In genomic region chr10:40429081-40429480, GRCm38 (mm10) we compare ENCODE assay signal across 15 mouse cellular contexts.
DNase-seq lines count a peak whose midpoint lies in the region; ATAC-seq and TF ChIP-seq lines count a peak whose summit lies in the region.
"Had no signal": no experiment of that assay in that cellular context is flagged by ENCODE, and none has a peak within 500 bp of the region (broad histone marks: within the 10 kb centered on the region; RNA-seq: fewer than 3 reads in every experiment).

No protein-coding gene starts in this region.

- no peak overlapping the region for H3K4me3 ChIP-seq in layer of hippocampus, adult 2 months
- H3K4me3 ChIP-seq in MEL (ENCODE audit: control insufficient read depth in 1 of 2, insufficient read depth in 1 of 2, low read depth in 2 of 2, low read length in 2 of 2), result no peak overlapping the region
- H3K4me3 ChIP-seq: hindbrain, embryonic 10.5 days; limb, embryonic 12.5 days; neural tube, embryonic 15.5 days had no signal

- DNase-seq in layer of hippocampus, adult 2 months (ENCODE audit: low spot score in 2 of 2), result no peak
- DNase-seq in layer of hippocampus, adult 11-12 months (ENCODE audit: low spot score), result no peak
- peak; percentile 54 for DNase-seq in CD4-positive helper T cell, adult 2 months (ENCODE audit: low read depth, low spot score)
- no peak for DNase-seq in MEL (ENCODE audit: low read depth, low spot score)
- DNase-seq in spleen, postnatal 36 days (ENCODE audit: low spot score in 2 of 2), result no peak
- no peak for DNase-seq in right cerebral cortex, postnatal 25 days
- DNase-seq: cerebellum, postnatal 14 days; embryo, embryonic 11 days; lung, postnatal 10 days; thymus, adult 18-20 months had no signal

- H3K4me1 ChIP-seq in MEL (ENCODE audit: control insufficient read depth in 1 of 2, insufficient read depth in 2 of 2, low read length in 2 of 2), result no peaks in the 10 kb centered on the region

- H3K9ac ChIP-seq in MEL (ENCODE audit: control insufficient read depth, low read depth, low read length, poor library complexity, severe bottlenecking), result no peak overlapping the region
- H3K9ac ChIP-seq: limb, embryonic 12.5 days; liver, embryonic 14.5 days; neural tube, embryonic 15.5 days had no signal

- TF ChIP-seq EP300 in MEL (IDR thresholded peaks at IDR 0.05; ENCODE audit: low read depth in 1 of 2, low read length in 2 of 2), result no peak

- no peaks in the 10 kb centered on the region for H3K36me3 ChIP-seq in MEL (ENCODE audit: control insufficient read depth in 1 of 2, insufficient read depth in 2 of 2, low read length in 2 of 2)
- H3K36me3 ChIP-seq: hindbrain, embryonic 10.5 days; limb, embryonic 12.5 days; neural tube, embryonic 15.5 days had no signal

- peak; percentile 48 for TF ChIP-seq CTCF in layer of hippocampus, adult 2 months (conservative IDR thresholded peaks at IDR 0.05)
- TF ChIP-seq CTCF in MEL (IDR thresholded peaks at IDR 0.05 in 2 of 3, conservative IDR thresholded peaks at IDR 0.05 in 1 of 3; ENCODE audit: control insufficient read depth in 1 of 3, insufficient read depth in 1 of 3, low read depth in 2 of 3, low read length in 3 of 3, poor library complexity in 1 of 3, severe bottlenecking in 1 of 3), result peak in 1 of 3 experiments; percentile 41; a peak in 2 of 6 replicates

- H3K27me3 ChIP-seq in MEL (ENCODE audit: control insufficient read depth in 1 of 2, insufficient read depth in 2 of 2, low read length in 2 of 2), result no peaks in the 10 kb centered on the region
- H3K27me3 ChIP-seq: limb, embryonic 12.5 days; neural tube, embryonic 15.5 days had no signal

- H3K9me3 ChIP-seq in MEL (replicated peaks; ENCODE audit: insufficient read depth, low read length), result no peaks in the 10 kb centered on the region
- H3K9me3 ChIP-seq: hindbrain, embryonic 10.5 days; limb, embryonic 12.5 days; neural tube, embryonic 15.5 days had no signal

- TF ChIP-seq POLR2A in MEL (IDR thresholded peaks at IDR 0.05; ENCODE audit: control insufficient read depth in 1 of 2, insufficient read depth in 1 of 2, low read depth in 1 of 2, low read length in 2 of 2, poor library complexity in 1 of 2), result no peak

- no peaks in the 10 kb centered on the region for H3K79me2 ChIP-seq in MEL (ENCODE audit: control insufficient read depth, insufficient read depth, low read length, poor library complexity)

- peak; percentile 38 for TF ChIP-seq RAD21 in MEL (IDR thresholded peaks at IDR 0.05; ENCODE audit: low read depth, low read length)

- peak overlapping the region; percentile 10; the same call in 1 of the 2 replicates for H3K27ac ChIP-seq in layer of hippocampus, adult 2 months
- H3K27ac ChIP-seq in MEL (ENCODE audit: control insufficient read depth, low read depth, low read length), result no peak overlapping the region
- H3K27ac ChIP-seq: hindbrain, embryonic 10.5 days; limb, embryonic 12.5 days; liver, embryonic 14.5 days; neural tube, embryonic 15.5 days had no signal

- ATAC-seq in megakaryocyte-erythroid progenitor cell, adult 5-6 weeks (replicated peaks; ENCODE audit: low FRiP score, low TSS enrichment, poor library complexity, severe bottlenecking), result 0 out of 2 replicates have a peak, but pooled peaks have one; percentile 41

TF ChIP-seq in MEL, 35 proteins besides CTCF, POLR2A, EP300 and RAD21:
- TF ChIP-seq ZC3H11A (IDR thresholded peaks at IDR 0.05; ENCODE audit: low read depth, low read length), result 0 out of 2 replicates have a peak, but pooled peaks have one; percentile 13
- peak; percentile 44 for TF ChIP-seq SMC3 (IDR thresholded peaks at IDR 0.05; ENCODE audit: low read depth, low read length)
- TF ChIP-seq POLR2AphosphoS2 (IDR thresholded peaks at IDR 0.05; ENCODE audit: low read length), result no peak
